Comparison of ENCODE assay signal across 20 mouse cellular contexts in genomic region chr8:124976211-124976610, GRCm38 (mm10).
"Had no signal": no experiment of that assay in that cellular context is flagged by ENCODE, and none has a peak within 500 bp of the region (broad histone marks: within the 10 kb centered on the region; RNA-seq: fewer than 3 reads in every experiment).

No protein-coding gene starts in this region.

- H3K27me3 ChIP-seq: heart, embryonic 13.5 days; heart, embryonic 15.5 days; intestine, embryonic 15.5 days; limb, embryonic 13.5 days; limb, embryonic 15.5 days; liver, embryonic 12.5 days had no signal

- H3K9ac ChIP-seq: heart, embryonic 13.5 days; heart, embryonic 15.5 days; hindbrain, embryonic 14.5 days; intestine, embryonic 15.5 days; limb, embryonic 13.5 days; limb, embryonic 15.5 days; liver, embryonic 12.5 days; liver, embryonic 14.5 days had no signal

- H3K4me1 ChIP-seq: heart, embryonic 13.5 days; heart, embryonic 15.5 days; intestine, embryonic 15.5 days; limb, embryonic 15.5 days had no signal

- H3K36me3 ChIP-seq: heart, embryonic 13.5 days; heart, embryonic 15.5 days; intestine, embryonic 15.5 days; limb, embryonic 13.5 days; limb, embryonic 15.5 days; liver, embryonic 12.5 days had no signal

- H3K4me3 ChIP-seq: heart, adult 2 months; heart, embryonic 13.5 days; heart, embryonic 15.5 days; intestine, embryonic 15.5 days; limb, embryonic 13.5 days; limb, embryonic 15.5 days; liver, embryonic 12.5 days had no signal

- H3K27ac ChIP-seq: heart, adult 2 months; heart, embryonic 13.5 days; heart, embryonic 15.5 days; hindbrain, embryonic 14.5 days; intestine, embryonic 15.5 days; limb, embryonic 13.5 days; limb, embryonic 15.5 days; liver, embryonic 12.5 days; liver, embryonic 14.5 days had no signal

- H3K9me3 ChIP-seq: heart, embryonic 15.5 days; intestine, embryonic 15.5 days; limb, embryonic 15.5 days had no signal

- H3K4me2 ChIP-seq: heart, embryonic 11.5 days; heart, embryonic 13.5 days; heart, embryonic 15.5 days; hindbrain, embryonic 14.5 days; intestine, embryonic 15.5 days; limb, embryonic 13.5 days; limb, embryonic 15.5 days; liver, embryonic 12.5 days had no signal

- DNase-seq: gastrocnemius, postnatal 25 days; heart, adult 2 months; heart, postnatal 14 days; heart, postnatal 36 days; kidney, adult 18-20 months; kidney, adult 8-10 months; kidney, postnatal 14 days; kidney, postnatal 36 days; layer of hippocampus, adult 9-11 months; layer of hippocampus, postnatal 36 days; left cerebral cortex, postnatal 4 days had no signal
